Mouse (Mus musculus) embryo, embryonic 10 days (tissue): Measurements from ENCODE around the gene Usp27x.

Experiments used
- DNase-seq: peaks from one replicate; pipeline ENCODE4 v3.0.0-alpha.2; 2015; ENCODE audit warnings: low spot score

The Usp27x gene

GRCm38 (mm10) chrX:7375716-7376480, at the start of gene Usp27x:
TSS of gene Usp27x (minus strand) at chrX:7375830.
- peak; percentile 64 for DNase-seq

DNA sequence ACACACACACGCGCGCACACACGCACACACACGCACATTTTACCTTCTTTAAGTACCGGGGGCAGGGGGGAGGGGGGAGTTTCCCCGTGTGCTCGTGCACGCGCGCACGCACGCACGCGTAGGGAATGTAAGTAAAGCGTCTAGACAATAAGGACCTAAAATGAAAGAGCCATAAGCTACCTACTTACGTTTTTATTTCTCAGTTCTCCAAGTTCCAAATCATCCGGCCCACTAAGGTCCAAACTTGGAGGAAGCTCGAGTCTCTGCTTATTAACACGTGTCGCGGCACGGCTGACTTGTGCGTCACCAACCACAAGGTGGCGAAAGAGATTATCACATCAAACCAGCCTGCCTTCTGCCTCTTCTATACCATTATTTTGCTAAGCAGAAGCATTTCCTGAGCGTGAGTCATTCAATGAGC, 47.1 kb upstream of the Usp27x start:
- DNase-seq: peak; percentile 90

- no peak for DNase-seq
Observed at GRCm38 (mm10) chrX:7422166-7422565, 46.5 kb upstream of the Usp27x start.

DNA sequence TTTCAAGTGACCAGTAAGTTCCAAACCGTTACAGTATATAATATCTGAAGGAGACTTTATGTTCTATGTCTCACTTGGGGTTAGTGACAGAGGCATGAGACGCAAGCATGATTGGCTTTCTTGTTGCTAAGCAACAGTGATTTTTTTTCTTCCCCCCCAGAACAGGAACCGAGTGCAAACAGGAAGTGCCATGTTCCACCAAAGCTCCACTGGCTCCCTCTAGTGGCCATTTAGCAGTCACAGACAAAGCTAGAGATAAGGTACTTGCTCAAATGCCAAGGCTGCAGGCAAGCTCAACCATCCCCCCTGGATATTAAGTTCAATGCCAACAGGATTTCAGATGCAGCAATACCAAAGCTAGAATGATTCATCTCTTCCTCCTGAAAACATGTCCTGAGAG, 45.4 kb upstream of the Usp27x start:
- peak; percentile 87 for DNase-seq

- DNase-seq: peak; percentile 36
Observed at GRCm38 (mm10) chrX:7416178-7416871, 40.7 kb upstream of the Usp27x start.

DNA sequence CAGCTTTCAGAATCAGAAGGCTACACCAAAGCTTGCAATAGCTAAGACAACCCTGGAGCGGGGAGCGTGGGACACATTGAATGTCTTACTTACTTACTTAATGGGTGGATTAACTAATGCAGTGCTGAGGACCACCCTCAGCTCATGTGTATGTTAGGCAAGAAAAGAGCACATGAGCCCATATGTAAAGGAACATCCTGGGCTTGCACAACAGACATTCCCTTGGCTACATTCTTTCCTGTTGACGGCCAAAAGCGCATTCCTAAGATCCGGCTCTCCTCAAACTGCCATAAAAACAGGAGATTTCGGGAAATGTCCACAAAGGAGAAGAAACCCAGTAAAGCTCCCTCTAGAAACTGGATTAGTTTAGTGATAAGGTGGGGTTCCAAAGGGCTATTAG, 39.7 kb upstream of the Usp27x start:
- no peak for DNase-seq

DNA sequence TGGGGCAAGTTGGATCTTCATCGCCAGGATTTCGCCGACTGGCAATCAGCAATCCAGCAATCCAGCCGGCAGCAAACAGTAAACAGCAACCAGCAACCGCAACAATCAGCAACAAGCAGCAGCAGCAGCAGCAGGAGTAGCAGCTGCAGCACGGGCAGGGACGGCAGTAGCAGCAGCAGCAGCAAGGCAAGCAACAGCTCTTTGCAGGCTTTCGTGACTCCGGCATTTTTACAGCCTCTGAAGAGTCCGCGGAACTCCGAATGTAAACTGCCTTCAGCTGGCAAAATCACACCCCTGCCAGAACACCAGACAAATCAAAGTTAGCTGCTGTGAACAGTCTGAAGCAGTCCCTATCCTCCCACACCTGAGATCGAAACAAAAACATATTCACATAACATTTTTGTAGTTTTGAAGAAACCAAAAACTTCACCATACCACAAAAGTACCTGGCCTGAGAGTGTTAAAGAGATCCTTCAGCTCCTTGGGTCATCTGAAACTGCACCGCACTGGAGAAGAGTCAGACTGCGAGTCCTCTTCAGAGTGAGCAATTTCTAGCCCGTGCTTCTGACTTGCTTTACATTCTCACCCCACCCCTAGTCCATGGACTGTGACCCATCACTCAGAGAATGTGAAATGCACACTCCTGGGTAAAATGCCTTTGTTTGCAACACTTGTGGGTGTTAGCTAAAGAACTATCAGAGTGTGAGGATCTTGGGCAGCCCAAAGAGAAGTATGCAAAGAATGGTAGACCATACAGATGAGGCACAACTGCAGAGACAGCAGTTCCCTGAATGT, 36.8 kb upstream of the Usp27x start:
- no peak for DNase-seq

GRCm38 (mm10) chrX:7376586-7376985, 956 bp upstream of the Usp27x start:
- DNase-seq: no peak

GRCm38 (mm10) chrX:7375322-7375715, 311 bp downstream of the Usp27x start:
- DNase-seq: peak; percentile 6

DNA sequence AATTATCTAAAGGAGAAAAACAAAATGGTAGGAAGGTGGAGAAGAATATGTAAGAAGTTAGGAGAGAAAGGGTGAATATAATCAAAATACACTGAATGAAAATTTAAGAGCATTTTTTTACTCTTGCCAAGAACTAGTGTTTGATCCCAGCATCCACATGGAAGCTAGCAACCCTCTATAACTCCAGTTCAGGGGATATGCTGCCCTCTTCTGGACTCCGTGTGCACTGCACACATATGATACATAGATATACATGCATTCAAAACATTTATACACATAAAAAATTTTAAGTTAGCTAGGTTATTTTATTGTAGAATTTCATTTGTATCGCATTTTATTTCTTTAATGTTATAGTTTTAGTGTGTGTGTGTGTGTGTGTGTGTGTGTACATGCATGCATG, 50.2 kb downstream of the Usp27x start:
- peak; percentile 15 for DNase-seq

DNA sequence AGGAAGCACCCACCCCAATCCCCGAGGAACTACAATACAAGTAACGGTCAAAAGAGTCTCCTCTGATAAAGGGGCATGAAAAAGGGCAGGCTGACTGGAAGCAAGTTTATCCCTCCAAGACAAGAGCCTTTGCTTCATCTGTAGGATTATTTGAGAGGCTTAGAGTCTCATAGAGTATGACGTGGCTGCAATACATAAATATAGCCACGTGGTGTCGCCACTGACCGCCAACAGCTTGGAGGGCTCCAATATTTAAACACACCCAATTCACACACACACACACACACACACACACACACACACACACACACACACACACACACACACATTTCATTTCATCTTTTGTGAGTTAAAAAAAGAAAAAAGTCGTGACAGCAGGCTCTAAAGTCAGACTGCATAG, 53.3 kb downstream of the Usp27x start:
- DNase-seq: peak; percentile 67
